Mouse (Mus musculus) thymus, postnatal 36 days (tissue): Measurements from ENCODE around the gene Atp6v0a1.

Source experiments
- DNase-seq, 2 experiments: peaks; one replicate each; pipeline ENCODE4 v3.0.0; 2022; ENCODE audit warnings: mixed read lengths in 2 of 2

Atp6v0a1 gene

GRCm38 (mm10) chr11:101030136-101030807, 21.0 kb downstream of the Atp6v0a1 start:
- no peak for DNase-seq

- DNase-seq: no peak
These were observed 21.5 kb downstream of the Atp6v0a1 start for GRCm38 (mm10) chr11:101030808-101031156.

GRCm38 (mm10) chr11:101031470-101031869, 22.2 kb downstream of the Atp6v0a1 start:
- no peak for DNase-seq

GRCm38 (mm10) chr11:101033856-101034500, 24.7 kb downstream of the Atp6v0a1 start:
- no peak for DNase-seq

- no peak for DNase-seq
These were observed 25.5 kb downstream of the Atp6v0a1 start for GRCm38 (mm10) chr11:101034614-101035327.

- DNase-seq: no peak
These were observed 26.1 kb downstream of the Atp6v0a1 start for GRCm38 (mm10) chr11:101035328-101035695.

GRCm38 (mm10) chr11:101037795-101038194, 28.5 kb downstream of the Atp6v0a1 start:
- no peak for DNase-seq

- peak in 1 of 2 experiments; percentile 50 for DNase-seq
These were observed 36.6 kb downstream of the Atp6v0a1 start for GRCm38 (mm10) chr11:101045826-101046225.

GRCm38 (mm10) chr11:101046440-101046839, 37.2 kb downstream of the Atp6v0a1 start:
- peak; percentile 43 to 54 for DNase-seq

GRCm38 (mm10) chr11:101047502-101047901, 38.2 kb downstream of the Atp6v0a1 start:
- no peak for DNase-seq

- no peak for DNase-seq
These were observed 41.1 kb downstream of the Atp6v0a1 start for GRCm38 (mm10) chr11:101050359-101050758.

- no peak for DNase-seq
These were observed 41.8 kb downstream of the Atp6v0a1 start for GRCm38 (mm10) chr11:101051051-101051493.

GRCm38 (mm10) chr11:101051617-101052016, 42.4 kb downstream of the Atp6v0a1 start:
- DNase-seq: no peak

- DNase-seq: no peak
These were observed 43.7 kb downstream of the Atp6v0a1 start for GRCm38 (mm10) chr11:101052751-101053473.

- DNase-seq: peak in 1 of 2 experiments; percentile 37
These were observed 44.7 kb downstream of the Atp6v0a1 start for GRCm38 (mm10) chr11:101053974-101054373.

- DNase-seq: no peak
These were observed 46.2 kb downstream of the Atp6v0a1 start for GRCm38 (mm10) chr11:101055418-101055817.

- DNase-seq: no peak
These were observed 47.6 kb downstream of the Atp6v0a1 start for GRCm38 (mm10) chr11:101056885-101057284.

GRCm38 (mm10) chr11:101057860-101058259, 48.6 kb downstream of the Atp6v0a1 start:
- DNase-seq: peak; percentile 84 to 88

GRCm38 (mm10) chr11:101058726-101059125, 49.5 kb downstream of the Atp6v0a1 start:
- DNase-seq: no peak

GRCm38 (mm10) chr11:101059473-101059872, 50.2 kb downstream of the Atp6v0a1 start:
- no peak for DNase-seq

- peak in 1 of 2 experiments; percentile 37 for DNase-seq
These were observed 50.9 kb downstream of the Atp6v0a1 start for GRCm38 (mm10) chr11:101060126-101060525.

- DNase-seq: no peak
These were observed 51.8 kb downstream of the Atp6v0a1 start for GRCm38 (mm10) chr11:101061049-101061448.
